Mouse (Mus musculus) testis, adult 2 months (tissue): ENCODE measurements at regions not wholly inside any gene's neighbourhood (a gene's known extent, or its start where the extent isn't known, plus 50 kb on each side); places are given as distances from the start of the nearest gene placed in this dataset.

ENCODE experiments used
- CTCF ChIP-seq: fragments of 200-500 bp; IDR thresholded peaks from 2 replicates; pipeline ENCODE4 v1.5.1; 2012; ENCODE audit warnings: low read depth, mild to moderate bottlenecking, inconsistent platforms, low read length, moderate library complexity; ENCODE audit not compliant: control insufficient read depth, insufficient read depth, insufficient replicate concordance
- POLR2A ChIP-seq: fragments of 200-500 bp; IDR thresholded peaks from 2 replicates; pipeline ENCODE4 v1.6.1; 2012; ENCODE audit warnings: low read depth, mild to moderate bottlenecking, inconsistent platforms, low read length, moderate library complexity; ENCODE audit not compliant: control insufficient read depth

DNA sequence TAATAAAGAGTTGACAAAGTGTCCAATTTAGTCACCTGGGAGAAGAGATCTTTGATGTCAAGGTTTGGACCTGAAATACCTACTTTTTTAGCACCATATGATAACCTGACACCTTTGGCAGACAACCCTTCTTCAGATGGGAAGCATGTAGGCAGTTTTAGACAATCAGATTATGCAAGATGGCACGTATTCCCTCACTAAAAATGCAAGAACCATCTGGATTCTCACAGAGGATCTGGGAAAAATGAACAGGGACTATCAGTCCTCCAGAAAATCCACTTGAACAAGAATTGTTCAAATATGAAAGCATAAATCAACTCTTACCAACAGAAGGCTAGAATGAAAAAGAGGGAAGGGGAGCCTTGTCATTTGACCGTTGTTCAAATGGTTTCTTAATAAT is 148.4 kb downstream of the Mat2b start:
- no peak for TF ChIP-seq POLR2A
- no peak for TF ChIP-seq CTCF
